Mouse (Mus musculus) right cerebral cortex, postnatal 14 days (tissue): ENCODE data around the gene Ccnq.
A peak's percentile ranks its signal among the peaks of the same experiment; 100 is the strongest.

Experiments
- DNase-seq: peaks from one replicate; pipeline ENCODE4 v3.0.0; 2022

The Ccnq gene

DNA sequence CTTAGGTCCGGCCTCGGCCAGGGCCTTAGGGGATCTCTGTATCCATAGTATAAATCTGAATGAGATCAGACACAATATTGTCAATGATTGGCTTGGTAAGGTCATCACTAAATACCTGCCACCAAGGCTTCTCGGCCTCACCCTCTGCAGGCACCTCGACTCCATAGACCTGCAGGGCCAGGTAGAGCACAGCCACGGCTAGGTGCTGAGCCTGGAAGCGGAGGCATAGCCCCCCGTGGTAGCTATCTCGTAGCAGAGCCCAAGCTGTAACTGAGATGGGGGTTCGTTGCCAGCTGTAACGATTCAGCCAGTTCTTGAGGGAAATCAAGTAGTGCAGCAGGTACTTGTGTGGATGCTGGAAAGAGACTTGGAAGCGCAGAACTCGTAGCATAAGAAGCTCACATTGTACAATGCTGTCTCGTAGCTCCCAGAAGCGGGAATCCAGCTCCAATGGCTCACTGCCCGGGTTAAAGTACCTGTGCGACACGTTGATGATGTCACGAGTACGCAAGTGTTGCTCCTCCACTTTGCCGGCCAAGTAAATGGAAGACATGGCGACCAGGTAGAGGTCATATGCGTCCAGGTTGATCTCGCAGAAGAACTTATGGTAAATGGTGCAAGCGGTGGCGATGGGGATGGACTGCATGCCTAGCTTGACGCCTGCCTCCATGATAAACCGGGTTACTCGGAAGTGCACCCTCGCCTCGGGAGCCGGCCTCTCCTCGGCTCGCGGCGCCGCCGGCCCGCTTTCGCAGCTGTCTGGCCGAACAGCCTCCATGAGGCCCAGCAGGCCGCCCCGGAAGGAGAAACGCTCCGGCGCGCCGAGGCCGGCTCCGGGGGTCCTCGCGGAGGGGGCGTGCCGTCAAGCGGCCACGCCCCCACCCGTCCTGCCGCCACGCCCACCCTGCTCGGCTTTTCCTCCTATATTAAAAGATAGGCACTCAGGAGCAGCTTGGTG is at the start of gene Ccnq:
Ccnq (minus strand) TSS at position 845 of the 958 bp plus-strand sequence.
- peak; percentile 77 for DNase-seq

- DNase-seq: no peak
Measured at GRCm38 (mm10) chr11:78801094-78801493, 49.6 kb upstream of the Ccnq start.

- no peak for DNase-seq
Measured at GRCm38 (mm10) chr11:78796072-78796729, 44.7 kb upstream of the Ccnq start.

DNA sequence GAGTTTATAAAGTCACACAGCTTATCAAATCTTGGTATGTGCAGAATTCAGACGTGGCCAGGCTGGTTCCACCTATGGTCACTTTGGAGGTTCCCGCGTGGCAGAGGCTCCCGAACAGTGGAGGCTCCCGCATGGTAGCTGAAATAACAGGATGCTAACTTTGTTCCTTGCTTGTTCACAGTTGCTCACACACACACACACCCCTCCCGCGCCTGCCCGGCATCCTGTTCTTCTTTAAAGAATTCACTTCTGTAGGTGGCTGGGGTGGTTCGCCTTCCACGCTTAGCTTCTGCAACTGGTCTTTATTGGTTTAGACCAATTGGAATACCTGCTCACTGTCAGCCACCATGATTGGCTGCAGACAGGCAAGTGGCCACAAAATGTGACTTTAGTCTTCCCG is 41.6 kb upstream of the Ccnq start:
- peak; percentile 34 for DNase-seq

GRCm38 (mm10) chr11:78792465-78792864 is 40.9 kb upstream of the Ccnq start:
- DNase-seq: peak; percentile 57

- DNase-seq: no peak
Measured at GRCm38 (mm10) chr11:78792055-78792454, 40.5 kb upstream of the Ccnq start.

- DNase-seq: peak; percentile 52
Measured at GRCm38 (mm10) chr11:78791582-78791981, 40.1 kb upstream of the Ccnq start.

GRCm38 (mm10) chr11:78789370-78790060 is 38.0 kb upstream of the Ccnq start:
- no peak for DNase-seq

DNA sequence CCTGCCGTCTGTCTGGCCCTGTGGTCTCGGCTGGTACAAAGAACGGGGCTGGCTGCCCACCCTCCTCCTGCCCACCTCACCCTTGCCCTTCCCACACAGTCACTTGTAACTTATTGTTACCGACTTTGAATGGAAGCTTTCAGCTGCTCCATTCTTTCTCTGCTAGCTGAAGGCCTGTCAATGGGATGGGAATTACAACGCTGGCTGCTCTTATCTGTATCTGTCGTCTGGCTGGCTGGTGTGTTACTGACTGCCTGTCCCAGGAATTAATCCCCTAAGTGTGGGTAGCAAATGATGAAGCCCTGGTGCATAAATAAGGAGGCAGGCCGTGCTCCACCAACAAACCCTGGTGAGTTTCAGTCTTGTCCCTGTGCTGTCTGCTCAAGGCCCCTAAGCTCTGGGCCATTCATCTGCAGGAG is 34.5 kb upstream of the Ccnq start:
- DNase-seq: no peak

- DNase-seq: no peak
Measured at GRCm38 (mm10) chr11:78782791-78783347, 31.3 kb upstream of the Ccnq start.

GRCm38 (mm10) chr11:78782326-78782725 is 30.8 kb upstream of the Ccnq start:
- DNase-seq: no peak

DNA sequence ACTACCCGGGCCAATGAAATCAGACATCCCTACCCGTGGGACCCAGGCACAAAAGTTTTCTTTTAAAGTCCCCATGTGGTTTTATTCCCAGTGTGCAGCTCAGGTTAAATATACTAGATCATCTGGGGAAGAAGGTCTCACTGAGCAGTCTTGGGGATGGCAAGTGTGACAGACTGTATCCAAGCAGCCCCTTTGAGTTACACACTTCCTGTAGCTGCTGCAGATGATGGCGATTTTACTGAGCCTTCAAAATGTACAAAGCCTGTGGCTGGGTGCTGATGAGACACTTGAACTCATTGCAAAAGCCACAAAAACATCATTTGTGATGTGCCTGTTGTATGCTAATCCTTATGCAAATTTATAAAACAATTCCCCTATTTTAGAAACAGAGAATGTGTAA is 29.0 kb upstream of the Ccnq start:
- DNase-seq: no peak

DNA sequence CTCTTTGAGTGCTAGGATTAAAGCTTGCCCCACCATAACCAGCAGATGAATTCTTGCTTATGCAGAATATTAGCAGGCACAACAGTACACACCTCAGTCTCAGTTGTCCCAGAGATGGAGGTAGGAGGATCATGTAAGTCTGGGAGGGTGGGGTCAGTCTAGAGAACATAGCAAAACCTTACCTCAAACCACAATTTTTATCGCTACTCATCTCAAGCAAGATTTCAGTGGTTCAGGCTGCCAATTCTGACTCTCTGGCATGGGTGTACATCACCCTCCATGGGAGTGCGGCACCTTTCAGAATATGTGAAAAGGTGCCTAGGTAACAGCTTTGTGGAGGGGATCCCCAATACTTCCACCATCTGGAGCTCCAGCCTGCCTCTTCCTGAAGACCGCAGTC is 28.5 kb upstream of the Ccnq start:
- no peak for DNase-seq

DNA sequence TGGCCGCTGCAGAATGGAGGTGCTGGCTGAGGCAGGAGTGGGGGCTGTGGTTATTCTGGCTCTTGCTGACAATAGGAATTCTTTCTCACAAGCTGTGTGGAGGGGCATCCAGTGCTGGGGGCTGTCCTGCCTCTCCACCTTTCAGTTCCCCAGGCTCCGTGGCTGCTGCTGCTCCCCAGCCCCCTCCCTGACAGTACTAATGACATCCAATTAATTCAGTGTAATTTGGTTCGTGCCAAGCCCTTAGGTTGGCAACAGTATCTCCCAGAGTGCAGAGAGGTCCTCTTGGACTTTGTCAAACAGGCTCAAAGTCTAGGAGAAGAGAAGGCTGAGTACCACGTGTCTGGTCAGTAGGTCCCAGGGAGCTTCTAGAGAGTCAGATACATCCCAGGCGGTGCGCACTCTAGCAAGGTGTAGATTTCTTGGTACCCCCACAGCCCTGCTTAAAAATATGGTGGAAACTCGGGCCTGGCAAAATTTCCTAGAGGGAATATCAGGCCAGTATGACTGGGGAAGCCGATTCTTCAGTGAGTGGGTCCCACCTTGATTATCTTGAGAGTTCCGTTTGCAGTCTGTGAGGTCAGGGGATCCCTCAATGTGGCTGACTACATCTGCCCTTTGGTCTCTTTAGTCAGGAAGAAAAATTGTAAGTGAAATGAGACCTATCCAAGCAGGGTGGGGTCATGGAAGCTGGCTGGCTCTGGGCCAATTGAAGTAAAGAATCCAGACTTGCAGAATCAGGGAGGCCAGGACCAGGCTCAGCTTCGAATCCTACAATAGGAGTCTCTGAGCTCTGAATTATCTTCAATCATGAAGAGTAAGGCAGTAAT is 26.5 kb upstream of the Ccnq start:
- no peak for DNase-seq

DNA sequence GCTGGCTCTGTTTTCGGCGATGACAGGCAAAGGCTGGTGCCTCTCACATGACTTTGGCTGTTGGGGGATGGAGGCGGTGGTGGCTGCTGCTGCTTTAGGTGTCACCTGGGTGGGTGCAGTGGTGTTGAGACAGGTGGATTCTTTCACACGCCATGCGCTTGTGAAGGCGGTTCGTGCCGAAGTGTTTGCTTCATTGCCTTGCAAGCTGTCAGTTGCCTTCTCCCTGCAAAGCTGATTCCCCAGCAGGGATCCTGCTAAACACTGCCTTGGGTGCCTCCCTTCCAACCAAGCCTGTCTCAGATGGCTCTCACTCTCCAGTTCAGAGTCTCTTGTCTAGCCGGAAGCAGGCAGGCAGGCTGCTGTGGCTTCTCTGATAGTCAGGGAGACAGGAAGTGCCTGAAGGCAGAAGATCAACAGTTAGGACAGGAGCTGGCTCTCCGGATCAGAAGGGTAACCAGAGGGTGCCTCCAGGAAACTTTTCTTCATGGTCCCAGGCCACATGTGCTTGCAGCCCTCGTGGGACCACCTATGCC is 20.3 kb upstream of the Ccnq start:
- DNase-seq: peak; percentile 55

- DNase-seq: no peak
Measured at GRCm38 (mm10) chr11:78770436-78770835, 18.9 kb upstream of the Ccnq start.

- DNase-seq: no peak
Measured at GRCm38 (mm10) chr11:78768778-78769177, 17.2 kb upstream of the Ccnq start.

DNA sequence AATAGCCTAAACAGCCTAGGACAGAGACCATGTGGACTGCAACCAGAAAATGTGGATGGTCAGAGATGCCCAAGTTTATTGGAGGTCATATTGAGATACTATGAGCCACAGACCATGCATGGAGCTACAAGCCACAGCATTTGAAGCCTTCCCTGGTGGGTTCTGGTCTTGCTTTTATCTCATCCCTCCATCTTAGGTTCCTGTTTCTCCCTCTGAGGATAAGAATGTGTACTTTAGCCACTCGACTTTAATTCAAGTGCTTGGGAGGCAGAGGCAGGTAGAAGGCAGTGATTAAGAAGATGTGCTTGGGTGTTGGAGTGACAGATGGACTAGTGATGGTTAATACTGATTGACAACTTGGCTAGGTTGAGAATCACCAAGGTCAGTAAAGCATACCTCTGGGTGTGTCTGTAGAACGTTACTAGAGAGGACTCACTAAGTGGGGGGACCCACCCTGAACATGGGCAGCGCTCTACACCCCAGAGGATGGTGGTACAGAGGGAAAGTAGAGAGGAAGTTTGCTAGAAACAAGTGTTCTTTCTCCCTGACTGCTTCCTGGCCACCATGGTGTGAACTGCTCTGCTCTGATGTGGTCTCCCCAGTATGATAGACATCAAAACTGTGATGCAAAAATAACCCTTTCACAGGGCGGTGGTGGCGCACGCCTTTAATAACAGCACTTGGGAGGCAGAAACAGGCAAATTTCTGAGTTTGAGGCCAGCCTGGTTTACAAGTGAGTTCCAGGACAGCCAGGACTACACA is 14.7 kb upstream of the Ccnq start:
- DNase-seq: no peak

DNA sequence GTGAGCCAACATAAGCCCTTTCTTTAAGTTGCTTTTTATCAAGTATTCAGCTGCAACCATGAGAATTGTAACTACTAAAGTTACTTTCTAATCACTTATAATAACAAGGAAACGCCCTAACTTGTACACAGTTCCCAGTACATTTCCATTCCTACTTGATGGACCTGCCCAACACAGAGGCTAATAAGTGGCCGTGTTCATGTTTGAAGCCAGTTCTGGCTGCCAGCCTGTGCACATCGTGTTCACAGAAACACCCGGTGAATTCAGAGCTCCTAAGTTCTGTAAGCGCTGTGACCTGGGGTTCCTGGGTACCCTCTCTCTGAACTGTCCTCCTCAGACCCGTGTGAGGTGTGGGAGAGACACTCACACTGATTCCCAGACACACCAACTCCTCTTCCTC is 13.3 kb upstream of the Ccnq start:
- DNase-seq: no peak

- DNase-seq: no peak
Measured at GRCm38 (mm10) chr11:78764304-78764703, 12.8 kb upstream of the Ccnq start.

DNA sequence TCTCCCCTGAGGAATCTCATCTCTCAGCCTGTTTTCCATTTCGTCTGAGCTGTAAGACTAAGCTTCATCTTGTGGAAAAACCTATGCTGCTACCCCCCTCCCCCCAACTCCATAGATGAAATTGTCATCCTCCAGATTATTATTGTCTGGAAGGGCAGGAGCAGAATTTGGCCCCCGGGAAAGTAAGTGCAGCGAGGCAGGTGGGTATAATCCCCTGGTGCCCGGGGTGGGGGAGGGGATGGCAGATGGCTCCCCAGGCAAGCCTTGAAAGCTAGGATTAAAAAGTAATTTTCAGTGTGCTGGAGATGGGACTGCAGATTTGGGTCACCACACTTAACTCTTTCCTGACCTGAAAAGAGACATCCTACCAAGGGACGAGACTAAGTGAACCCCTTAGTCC is 10.7 kb upstream of the Ccnq start:
- no peak for DNase-seq
